Mouse (Mus musculus) hindlimb bud, embryonic 11.5 days (tissue): ENCODE measurements at regions not wholly inside any gene's neighbourhood (a gene's known extent, or its start where the extent isn't known, plus 50 kb on each side); places are given as distances from the start of the nearest gene placed in this dataset.

Experiments used
- DNase-seq: peaks from one replicate; pipeline ENCODE4 v3.0.0-alpha.2; 2012; ENCODE audit warnings: low read depth, low spot score; ENCODE audit errors: extremely low spot score

DNA sequence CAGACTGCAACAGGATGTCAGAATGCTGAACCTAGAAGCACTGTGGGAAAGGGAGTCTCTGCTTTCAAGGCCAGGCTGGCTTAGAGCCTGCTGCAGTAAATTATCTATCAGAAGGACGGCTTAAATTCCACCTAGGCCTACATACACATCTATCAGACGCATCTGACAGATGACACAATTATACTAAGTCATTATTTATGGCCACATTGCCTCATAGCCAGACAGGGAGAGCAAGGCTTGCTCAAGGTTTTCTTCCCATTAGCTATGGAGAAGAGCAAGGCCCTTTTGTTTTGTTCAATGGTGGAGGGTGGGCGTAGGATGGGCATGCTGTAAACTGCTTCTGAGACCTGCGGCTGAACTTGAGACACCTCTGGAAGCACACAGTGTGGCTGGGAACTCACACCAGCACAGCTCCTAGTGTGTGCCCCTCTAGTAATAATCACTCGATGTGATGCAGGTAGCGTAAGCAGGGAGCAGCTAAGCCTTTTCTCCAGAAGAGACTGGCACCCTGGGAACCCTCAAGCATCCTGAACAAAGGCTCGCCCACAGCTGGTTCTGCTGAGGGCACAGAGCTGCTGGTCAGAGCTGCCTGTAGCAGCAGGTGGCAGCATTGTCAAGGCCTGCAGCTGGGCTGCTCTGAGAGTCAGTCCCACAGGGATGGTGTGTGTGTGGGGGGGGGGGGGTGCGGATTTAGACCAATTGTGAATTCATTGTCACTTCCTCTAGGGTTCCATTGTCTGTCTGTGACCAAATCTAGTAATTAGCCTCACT is 406.8 kb upstream of the Adamts16 start:
- no peak for DNase-seq

DNA sequence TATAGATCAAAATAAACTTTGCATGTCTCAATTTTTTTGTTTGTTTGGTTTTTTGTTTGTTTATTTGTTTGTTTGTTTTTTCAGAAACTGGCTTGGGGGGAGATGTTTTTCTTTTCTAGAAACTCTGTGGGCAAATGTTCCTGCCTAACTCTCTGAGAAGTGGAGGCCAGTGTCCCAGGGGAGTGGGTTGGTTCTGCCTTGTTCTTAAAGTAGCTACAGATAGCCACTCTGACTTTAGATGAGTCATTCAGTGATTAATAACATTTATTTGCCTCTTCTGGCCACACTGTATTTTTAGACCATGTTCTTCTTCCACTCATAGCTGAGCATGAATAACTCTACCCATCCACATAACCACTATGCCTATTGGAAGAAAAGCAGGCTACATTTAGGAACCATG is 405.6 kb upstream of the Adamts16 start:
- no peak for DNase-seq

DNA sequence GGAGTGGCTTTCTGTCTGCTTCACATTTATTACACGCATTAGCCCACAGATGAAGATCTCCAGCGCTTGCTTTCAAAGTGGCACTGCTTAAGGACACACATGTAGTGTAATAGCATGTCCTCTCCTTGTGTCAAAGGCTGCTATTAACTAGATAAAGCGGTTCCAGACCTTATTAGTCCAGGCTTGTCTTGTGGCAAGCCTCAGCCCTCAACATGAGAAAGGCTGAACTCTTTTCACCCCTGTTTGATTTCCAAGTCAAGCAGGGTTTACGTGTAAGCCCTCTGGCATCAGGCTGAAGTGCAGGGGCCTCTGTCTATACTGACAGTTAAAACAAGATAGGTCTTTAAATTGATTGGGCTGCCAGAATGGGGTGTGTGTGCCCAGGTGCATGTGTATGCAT is 403.7 kb upstream of the Adamts16 start:
- DNase-seq, result no peak

DNA sequence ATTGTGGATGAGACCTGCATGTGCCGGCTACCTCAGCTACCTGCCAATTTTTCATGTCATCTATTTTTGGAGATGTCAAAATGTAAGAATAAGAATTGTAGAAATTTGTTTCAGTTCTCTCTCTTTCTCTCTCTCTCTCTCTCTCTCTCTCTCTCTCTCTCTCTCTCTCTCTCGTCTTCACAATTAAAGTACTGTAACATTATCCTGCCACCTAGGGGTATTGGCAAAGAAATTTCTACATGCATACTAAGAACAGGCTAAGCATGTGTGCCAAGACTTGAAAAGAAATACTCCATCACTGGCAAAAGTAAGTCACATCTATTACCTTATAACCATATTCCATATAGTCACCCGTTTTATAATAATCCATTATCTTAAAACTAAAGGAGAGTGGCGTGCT is 398.2 kb upstream of the Adamts16 start:
- DNase-seq, result no peak

DNA sequence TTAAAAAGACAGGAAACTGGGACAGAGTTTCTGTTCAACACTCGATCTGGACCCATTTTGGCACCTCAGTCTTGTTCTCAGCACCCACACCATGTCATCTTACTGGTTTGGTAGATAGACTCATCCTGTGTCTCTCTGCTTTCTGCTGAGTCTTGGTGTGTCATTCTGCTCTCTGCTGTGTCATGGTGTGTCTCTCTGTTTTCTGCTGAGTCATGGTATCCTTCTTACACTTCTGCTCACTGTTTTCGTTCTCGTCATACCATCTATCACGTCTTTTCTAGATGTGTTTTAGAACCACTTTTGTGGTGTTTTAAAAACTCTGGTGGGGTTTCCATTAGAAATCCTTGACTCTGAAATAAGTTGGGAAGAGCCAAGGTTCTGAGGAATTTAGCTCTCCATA is 393.7 kb upstream of the Adamts16 start:
- DNase-seq, result no peak

DNA sequence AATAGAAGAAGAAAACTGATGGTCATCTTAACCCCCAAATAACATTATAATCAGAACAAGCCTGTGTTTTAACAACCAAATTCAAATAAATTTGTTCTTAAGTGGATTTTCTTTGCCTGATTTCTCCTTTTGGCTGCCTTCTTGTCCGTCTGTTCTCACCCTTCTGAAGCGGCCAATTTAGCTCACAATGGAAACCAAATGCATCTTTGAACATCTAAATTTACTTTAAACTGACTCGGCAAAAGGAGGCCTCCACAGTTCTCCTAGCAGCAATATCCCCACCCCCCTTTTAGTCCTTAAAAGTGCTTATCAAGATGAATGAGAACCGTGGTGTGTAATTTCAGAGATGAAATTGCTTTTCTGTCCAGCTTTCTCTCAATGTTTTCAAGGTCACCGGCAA is 389.6 kb upstream of the Adamts16 start:
- no peak for DNase-seq

DNA sequence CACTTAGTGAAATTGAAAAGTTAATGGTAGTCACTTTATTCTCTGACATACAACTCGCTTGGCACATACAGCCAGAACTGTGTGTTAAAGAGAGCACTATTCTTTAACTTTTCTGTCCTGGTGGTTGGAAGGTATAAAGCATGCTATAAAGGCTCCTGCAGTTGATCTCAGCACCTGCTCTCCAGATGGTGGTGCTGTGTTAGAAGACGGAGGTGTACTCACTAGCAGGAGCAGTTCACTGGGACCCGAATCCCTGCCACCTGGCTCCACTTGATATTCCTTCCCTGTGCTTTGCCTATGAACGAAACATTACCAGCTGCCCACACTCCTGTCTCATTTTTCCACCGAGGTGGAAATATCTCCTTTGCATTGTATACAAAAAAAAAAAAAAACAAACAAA is 373.2 kb upstream of the Adamts16 start:
- peak; percentile 24 for DNase-seq

DNA sequence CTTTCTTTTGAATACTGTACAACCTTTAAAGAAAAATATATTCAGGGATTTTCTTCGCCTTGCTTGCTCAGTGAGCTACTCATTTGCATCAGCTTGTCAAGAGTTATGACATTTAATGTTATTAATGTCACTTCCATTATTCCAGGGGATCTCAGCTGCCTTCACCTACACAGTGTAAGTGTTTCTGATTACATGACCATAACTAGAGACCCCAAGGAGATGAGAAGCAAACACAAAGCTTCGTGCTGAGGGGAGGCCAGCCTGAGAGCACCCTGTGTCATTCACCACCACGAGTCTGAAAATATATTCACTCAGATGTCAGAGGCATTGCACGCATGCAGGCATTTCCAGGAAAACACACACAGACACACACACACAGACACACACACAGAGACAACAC is 369.8 kb upstream of the Adamts16 start:
- DNase-seq, result no peak

DNA sequence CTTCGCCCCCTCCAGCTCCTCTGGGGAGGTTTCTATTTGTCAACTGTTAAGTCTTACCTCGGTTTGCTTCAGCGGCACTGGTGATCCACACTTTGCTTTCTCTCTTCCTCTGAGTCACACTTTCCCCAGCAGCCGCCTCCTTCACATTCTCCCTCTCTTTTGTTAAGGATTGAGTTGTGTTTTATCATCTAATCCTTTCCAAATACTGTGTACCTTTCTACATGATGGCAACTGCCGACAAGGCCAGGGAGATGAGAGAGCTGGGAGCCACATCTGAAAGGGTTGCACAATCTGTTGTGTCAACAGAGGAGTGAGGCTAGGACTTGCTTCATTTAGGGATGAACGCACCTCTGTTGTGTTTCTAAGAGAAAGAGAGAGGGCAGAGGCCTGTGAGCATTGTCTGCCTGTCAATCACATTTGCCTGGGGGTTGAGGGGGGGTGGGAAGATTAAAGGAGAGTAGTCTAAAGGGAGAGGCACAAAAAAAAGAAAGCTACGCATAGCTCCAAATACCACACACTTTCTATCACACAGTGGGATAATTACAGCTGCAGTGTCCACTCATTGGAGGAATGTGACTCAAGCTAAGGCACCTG is 369.1 kb upstream of the Adamts16 start:
- DNase-seq, result no peak

DNA sequence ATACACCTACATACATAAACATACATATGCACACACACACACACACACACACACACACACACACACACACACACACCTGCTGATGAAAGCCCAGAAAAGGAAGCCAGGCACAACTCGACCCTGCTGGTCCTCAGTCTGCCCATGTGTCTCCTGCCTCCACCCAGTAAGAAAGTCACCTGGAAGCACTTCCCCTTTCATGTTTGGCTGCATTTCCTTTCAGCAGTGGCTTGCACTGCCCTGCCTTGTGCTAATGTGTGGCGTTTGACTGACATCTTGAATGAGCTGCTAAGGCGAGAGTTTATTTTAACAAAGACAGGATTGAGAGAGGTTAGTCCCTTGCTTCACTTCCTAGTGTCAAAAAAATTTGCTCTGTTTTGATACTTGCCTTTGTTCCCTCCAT is 364.1 kb upstream of the Adamts16 start:
- DNase-seq, result no peak

DNA sequence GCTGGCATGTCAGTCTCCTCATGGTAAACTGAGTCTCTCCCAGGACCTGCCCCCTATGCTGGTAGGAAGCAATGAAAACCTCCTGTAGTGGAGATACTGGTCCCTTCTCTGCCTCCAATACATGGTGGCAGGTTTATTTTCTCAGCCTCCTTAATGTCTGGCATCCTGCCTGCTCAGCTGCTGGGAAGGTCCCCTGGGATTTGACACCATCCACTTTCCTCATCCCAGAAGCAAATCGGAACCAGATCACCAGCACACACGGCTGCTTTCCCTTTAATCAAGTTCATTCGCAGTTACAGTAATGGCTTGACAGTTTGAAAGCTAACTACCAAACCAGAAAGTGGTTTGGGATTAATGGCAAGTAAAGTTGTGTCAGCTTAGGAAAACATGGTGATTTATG is 359.0 kb upstream of the Adamts16 start:
- no peak for DNase-seq

DNA sequence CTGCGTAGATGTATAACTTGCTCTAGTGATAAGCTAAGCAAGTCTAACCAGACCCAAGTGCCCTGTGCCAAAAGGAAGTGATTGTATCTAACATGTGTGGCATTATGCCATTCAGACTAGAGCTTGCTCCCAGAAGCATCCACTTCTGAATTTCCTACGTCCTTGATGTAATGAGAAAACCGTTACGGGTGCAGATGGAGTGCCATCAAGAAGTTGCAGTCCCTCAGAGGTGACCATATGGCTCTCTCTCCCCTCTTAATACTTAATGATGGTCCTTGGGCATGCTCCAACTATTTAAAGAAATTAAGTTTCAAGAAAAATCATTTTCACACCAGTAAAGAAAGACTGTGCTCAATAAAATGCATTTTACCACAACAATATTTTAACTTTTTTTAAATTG is 354.1 kb upstream of the Adamts16 start:
- no peak for DNase-seq

DNA sequence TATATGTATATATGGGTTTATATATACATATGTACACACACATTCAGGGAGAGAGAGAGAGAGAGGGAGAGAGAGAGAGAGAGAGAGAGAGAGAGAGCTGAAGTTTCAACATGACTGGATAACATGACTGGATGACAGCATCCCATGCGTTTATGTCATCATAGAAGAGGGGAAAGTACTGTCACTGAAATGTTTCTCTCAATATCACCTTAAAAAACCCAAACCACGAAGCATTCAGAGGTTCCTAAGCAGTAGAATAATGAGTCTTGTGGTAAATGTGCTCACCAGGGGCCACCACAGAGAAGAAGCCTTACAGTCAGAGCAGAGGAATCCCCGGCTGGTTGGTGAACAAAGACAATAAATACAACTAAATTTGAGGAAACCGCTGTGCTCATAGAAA is 342.9 kb upstream of the Adamts16 start:
- no peak for DNase-seq

DNA sequence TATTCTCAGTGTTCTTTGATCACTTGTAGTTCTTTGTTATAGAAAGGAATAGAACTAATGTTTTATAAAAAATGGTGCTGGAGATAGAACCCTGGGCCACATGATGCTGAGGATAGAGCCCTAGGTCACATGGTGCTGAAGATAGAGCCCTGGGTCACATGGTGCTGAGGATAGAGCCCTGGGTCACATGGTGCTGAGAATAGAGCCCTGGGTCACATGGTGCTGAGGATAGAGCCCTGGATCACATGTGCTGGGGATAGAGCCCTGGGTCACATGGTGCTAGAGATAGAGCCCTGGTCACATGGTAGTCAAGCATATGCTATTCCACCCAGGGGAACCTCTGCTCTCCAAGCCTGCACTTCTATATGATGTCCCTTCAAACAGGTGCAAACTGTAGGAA is 337.5 kb upstream of the Adamts16 start:
- DNase-seq, result no peak

DNA sequence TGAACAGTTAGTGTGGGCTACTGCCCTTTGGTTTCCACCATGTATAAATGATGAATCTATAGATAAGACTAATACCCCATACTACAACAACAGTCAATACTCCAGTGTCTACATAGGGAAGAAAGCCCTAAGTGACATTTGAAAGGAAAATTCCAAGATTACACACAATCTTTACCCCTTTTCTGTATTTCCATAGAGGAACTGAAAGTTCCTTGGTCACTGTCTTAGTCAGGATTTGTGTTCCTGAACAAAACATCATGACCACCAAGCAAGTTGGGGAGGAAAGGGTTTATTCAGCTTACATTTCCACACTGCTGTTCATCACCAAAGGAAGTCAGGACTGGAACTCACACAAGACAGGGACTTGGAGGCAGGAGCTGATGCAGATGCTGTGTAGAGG is 332.7 kb upstream of the Adamts16 start:
- DNase-seq, result no peak

DNA sequence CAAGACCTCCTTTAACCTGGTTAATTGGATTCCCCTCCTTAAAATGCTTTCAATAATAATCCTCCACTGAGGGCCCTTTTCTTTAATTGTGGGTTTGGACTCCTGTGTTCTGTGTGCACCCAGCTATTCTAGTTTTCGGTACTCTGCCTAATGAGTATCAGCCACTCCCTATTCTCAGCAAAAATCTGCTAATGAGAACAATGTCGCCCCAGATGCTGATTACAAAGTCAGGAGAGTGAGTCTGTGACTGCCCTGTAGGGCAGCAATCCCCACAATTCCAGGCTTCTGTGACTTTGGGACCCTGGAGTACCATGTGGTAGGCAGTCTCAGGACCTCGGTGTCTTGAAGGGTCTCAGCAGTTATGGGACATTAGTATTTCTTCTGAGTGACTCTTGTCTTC is 324.6 kb upstream of the Adamts16 start:
- DNase-seq, result no peak

DNA sequence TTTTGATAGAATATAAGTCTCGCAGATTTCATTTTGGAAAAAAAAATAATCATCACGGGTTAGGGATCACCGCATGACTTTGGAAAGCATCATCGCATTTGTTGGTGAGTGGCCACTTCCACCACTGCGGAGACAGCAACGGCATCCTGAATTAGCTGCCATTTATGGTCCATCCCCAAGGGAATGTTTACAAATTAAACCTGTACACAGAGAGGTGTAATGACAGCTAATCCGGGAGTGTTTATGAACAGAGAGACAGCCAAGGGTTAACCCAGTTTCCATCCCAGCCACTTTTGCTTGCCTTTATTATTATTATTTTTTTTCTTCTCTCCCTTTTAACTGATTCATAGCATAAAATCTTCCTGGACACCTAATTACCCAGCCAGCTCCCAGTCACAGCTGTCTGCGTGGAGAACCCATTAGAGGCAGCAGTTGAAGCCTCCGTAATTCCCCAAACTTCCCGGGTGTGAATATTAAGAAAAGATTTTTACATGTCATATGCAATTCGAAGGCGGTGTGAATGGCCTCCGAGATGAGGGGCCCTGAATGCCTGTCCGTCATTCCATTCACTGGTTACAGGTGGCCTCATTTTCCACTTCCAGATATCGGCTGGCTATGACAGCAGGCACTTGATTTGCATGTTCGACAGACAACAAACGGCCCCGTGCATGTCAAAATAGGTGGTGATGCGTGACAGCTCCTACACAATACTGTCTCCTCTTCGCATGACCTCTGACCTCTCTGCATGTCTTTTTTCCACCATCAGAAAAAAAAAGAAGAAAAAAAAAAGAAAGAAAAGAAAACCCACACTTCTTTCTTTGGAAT is 323.7 kb upstream of the Adamts16 start:
- no peak for DNase-seq

DNA sequence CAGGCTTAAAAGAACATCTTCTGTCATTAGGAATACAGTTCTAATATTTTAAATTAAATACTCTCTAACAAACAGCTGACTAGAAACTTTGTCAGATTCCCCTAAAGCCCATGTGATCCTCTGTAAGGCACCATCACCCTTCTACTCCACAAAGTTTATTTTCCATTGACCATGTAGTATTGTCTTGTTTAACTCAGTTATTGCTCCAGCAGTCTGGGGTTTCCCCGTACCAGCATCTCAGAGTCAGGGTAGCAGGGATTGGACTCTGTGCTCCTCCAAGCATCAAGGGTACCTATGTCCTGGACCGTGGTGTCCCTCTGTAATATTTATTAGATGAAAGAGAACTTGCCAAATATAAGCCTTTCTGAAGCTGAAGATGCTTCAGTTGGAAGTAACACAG is 322.4 kb upstream of the Adamts16 start:
- no peak for DNase-seq

DNA sequence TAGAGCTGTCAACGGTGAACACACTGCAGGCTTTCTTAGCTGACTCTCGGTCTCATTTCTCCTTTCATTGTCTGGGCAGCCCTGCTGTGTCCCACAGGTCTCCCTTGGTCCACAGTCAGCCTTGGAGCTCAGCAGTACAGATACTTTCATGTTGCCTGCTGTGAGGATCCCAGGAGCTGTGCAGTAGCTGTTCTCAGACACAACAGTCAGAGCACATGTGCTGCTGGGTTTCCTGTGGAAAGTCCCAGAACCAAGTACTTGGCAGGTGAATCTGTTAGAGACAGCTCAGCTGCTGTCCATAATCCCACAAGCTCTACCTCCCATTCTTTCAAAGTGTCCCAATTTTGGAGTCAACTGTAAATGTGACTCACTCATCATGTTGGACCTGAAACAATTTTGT is 321.3 kb upstream of the Adamts16 start:
- no peak for DNase-seq

DNA sequence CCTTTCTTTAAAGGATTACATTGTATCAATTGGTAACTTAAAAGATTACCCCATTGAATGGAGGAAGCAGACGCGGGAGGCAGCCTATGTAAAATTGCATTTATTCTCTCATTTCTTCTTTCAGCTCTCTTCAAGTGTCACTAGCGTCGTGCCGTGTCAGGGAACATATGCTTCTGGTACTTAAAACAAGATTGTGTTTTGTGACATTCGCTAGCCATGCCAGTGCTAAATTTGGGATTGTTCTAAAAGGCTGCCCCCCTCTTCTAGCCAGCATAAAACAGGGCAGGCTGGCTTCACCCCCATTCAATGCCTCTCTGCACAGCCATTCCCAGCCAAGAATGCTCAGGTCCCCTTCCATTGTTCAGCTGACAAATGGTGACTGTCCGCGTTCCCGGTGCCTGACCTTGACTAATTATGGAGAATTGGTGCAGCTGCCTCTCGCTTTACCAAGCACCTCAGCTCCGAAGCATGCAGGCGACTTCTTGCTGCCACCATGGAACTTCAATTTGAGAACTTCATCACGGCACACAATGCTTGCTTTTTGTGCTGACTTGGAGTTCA is 316.8 kb upstream of the Adamts16 start:
- DNase-seq, result no peak

DNA sequence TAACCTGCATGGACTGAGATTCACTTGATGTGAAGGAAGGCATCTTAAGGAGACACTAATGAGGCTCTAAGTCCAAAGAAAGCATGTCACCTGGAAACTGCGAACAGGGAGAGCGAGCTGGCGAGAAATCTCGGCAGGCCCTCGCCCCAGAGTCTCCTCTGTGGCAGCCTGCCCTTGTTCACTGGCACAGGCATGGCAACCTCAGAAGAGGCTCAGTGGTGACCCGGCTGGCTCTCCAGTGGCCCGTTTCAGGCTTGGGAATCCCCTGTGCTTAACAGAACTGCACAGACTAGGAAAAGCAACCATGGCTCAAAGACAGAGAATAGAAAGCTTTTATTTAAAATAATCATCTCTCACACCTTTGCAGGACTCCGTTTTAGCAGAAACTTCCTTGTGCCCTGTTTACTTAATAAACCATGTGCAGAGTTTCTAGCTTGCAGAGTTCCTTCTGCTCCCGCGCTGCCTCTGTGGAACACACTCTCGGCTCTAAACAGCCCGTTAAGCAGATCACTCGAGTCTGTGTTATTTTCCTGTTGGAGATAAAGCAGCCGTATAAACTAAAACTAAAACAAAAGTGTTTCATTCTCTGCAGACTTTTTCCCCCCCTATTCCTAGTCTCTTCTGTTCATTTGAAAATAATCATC is 316.2 kb upstream of the Adamts16 start:
- no peak for DNase-seq
